Mouse (Mus musculus) cerebellum, adult 2 months (tissue): ENCODE data around the gene Gm45021.

Experiments
- CTCF ChIP-seq: fragments of 200-500 bp; IDR thresholded peaks from 2 replicates; pipeline ENCODE4 v1.5.1; 2011; ENCODE audit warnings: low read depth, mild to moderate bottlenecking, control low read depth, low read length, moderate library complexity, borderline replicate concordance; ENCODE audit not compliant: insufficient read depth
- POLR2A ChIP-seq: fragments of 200-500 bp; IDR thresholded peaks from 2 replicates; pipeline ENCODE4 v1.6.1; 2011; ENCODE audit warnings: low read length, control low read depth, borderline replicate concordance; ENCODE audit not compliant: insufficient read depth

GRCm38 (mm10) chr6:48540721-48541120, 48.7 kb upstream of the Gm45021 start:
- TF ChIP-seq CTCF (no peak), POLR2A (no peak)
